Mouse (Mus musculus) layer of hippocampus, postnatal 14 days (tissue): Measurements from ENCODE around the gene Rcbtb2. TPM values are rescaled to one million over a fixed set of nuclear protein-coding genes. Genes with fewer than 3 reads are reported as not detected.
A peak's percentile ranks its signal among the peaks of the same experiment; 100 is the strongest.

Experiments used
- DNase-seq, 2 experiments: peaks; one replicate each; pipeline ENCODE4 v3.0.0; 2021 to 2022; ENCODE audit warnings: low spot score in 2 of 2, mixed read lengths in 1 of 2
- total RNA-seq, 2 experiments: library from RNA; stranded (reverse); gene quantifications; 2 replicates each; pipeline ENCODE4 v1.2.3; 2021

The Rcbtb2 gene
- total RNA-seq, 2 experiments from 2014 or later, result 29.2 to 32.2 TPM

- no peak for DNase-seq
Observed at GRCm38 (mm10) chr14:73181144-73181543, 58.3 kb downstream of the Rcbtb2 start.

- no peak for DNase-seq
Observed at GRCm38 (mm10) chr14:73186875-73187274, 64.0 kb downstream of the Rcbtb2 start.

- DNase-seq, result no peak
Observed at GRCm38 (mm10) chr14:73199058-73199457, 76.2 kb downstream of the Rcbtb2 start.

- no peak for DNase-seq
Observed at GRCm38 (mm10) chr14:73201447-73201846, 78.6 kb downstream of the Rcbtb2 start.

- no peak for DNase-seq
Observed at GRCm38 (mm10) chr14:73204016-73204415, 81.2 kb downstream of the Rcbtb2 start.

GRCm38 (mm10) chr14:73209262-73209661 lies 86.4 kb downstream of the Rcbtb2 start:
- DNase-seq, result no peak

- no peak for DNase-seq
Observed at GRCm38 (mm10) chr14:73210196-73210595, 87.4 kb downstream of the Rcbtb2 start.

GRCm38 (mm10) chr14:73211477-73211876 lies 88.6 kb downstream of the Rcbtb2 start:
- DNase-seq, result no peak

- peak in 1 of 2 experiments; percentile 45 for DNase-seq
Observed at GRCm38 (mm10) chr14:73217062-73217461, 94.2 kb downstream of the Rcbtb2 start.

GRCm38 (mm10) chr14:73222316-73222970 lies 99.6 kb downstream of the Rcbtb2 start:
- no peak for DNase-seq

GRCm38 (mm10) chr14:73226346-73226745 lies 103.5 kb downstream of the Rcbtb2 start:
- DNase-seq, result no peak

GRCm38 (mm10) chr14:73226849-73227248 lies 104.0 kb downstream of the Rcbtb2 start:
- no peak for DNase-seq

- DNase-seq, result no peak
Observed at GRCm38 (mm10) chr14:73231286-73231982, 108.6 kb downstream of the Rcbtb2 start.

GRCm38 (mm10) chr14:73234468-73235031 lies 111.7 kb downstream of the Rcbtb2 start:
- DNase-seq, result no peak

GRCm38 (mm10) chr14:73237848-73238321 lies 115.0 kb downstream of the Rcbtb2 start, which contains the start of gene Lpar6:
TSS of gene Lpar6 (plus strand) at chr14:73237895.
- DNase-seq, result peak in 1 of 2 experiments; percentile 45

- peak in 1 of 2 experiments; percentile 33 for DNase-seq
Observed at GRCm38 (mm10) chr14:73238498-73239250, 115.8 kb downstream of the Rcbtb2 start.

- no peak for DNase-seq
Observed at GRCm38 (mm10) chr14:73239291-73239690, 116.5 kb downstream of the Rcbtb2 start.

- DNase-seq, result no peak
Observed at GRCm38 (mm10) chr14:73239857-73240256, 117.0 kb downstream of the Rcbtb2 start.

GRCm38 (mm10) chr14:73244061-73244597 lies 121.3 kb downstream of the Rcbtb2 start:
- no peak for DNase-seq

- no peak for DNase-seq
Observed at GRCm38 (mm10) chr14:73250056-73250455, 127.2 kb downstream of the Rcbtb2 start.

- DNase-seq, result no peak
Observed at GRCm38 (mm10) chr14:73252276-73252675, 129.4 kb downstream of the Rcbtb2 start.
